Mouse (Mus musculus): ENCODE data around the gene Prss50.

DNA sequence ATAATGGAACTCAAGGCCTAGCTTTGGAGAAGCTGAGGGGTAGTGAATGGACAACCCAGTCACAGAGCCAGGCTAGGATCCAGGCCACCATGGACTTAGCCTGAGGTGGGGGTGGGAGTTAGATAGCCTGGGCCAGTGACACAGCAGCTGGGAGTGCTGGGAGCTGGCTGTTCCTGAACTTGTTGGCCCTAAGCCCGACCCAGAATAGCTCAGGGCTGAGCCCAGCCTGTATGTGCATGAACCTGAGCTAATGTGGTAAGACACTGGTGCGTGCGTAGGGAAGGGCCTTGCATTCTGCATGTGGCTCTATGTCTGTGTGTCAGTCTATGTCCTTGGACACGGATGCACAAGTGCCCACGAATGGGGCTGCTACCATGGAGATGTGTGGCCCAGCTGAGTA is 20.1 kb downstream of the Prss50 start:
- no peak for TF ChIP-seq CTCF (IDR thresholded peaks at IDR 0.05; ENCODE audit: low read depth)
- no peak for TF ChIP-seq EP300 (IDR thresholded peaks at IDR 0.05; ENCODE audit: low read depth)
